Mouse (Mus musculus) liver, postnatal 0 days (tissue): ENCODE measurements around the gene Med16. TPM values are rescaled to one million over a fixed set of nuclear protein-coding genes. Genes with fewer than 3 reads are reported as not detected.
A peak's percentile ranks its signal among the peaks of the same experiment; 100 is the strongest.

Experiments used
- ATAC-seq: fragments of 200-750 bp; cut with Nextera tagmentation; 2 replicates; pipeline ENCODE4 v1.8.0; 2017; ENCODE audit warnings: mild to moderate bottlenecking, moderate library complexity
- DNase-seq: peaks from one replicate; pipeline ENCODE4 v3.0.0-alpha.2; 2016
- H3K27ac ChIP-seq: fragments of 300-500 bp; sonication (generic); 2 replicates; pipeline ENCODE4 v1.5.1; 2014; ENCODE audit warnings: antibody characterized with exemption, moderate library complexity, mild to moderate bottlenecking, low read depth
- H3K27me3 ChIP-seq: fragments of 300-500 bp; sonication (generic); 2 replicates; pipeline ENCODE4 v1.6.1; 2014; ENCODE audit warnings: low read length, control low read depth, mixed read lengths; ENCODE audit not compliant: insufficient read depth
- H3K36me3 ChIP-seq: fragments of 300-500 bp; sonication (generic); replicated peaks from 2 replicates; pipeline ENCODE4 v1.6.1; 2014; ENCODE audit warnings: mild to moderate bottlenecking, control low read depth, low read length, moderate library complexity, mixed read lengths; ENCODE audit not compliant: insufficient read depth
- H3K4me1 ChIP-seq: fragments of 300-500 bp; sonication (generic); 2 replicates; pipeline ENCODE4 v1.6.1; 2014; ENCODE audit warnings: antibody characterized with exemption, mild to moderate bottlenecking, control low read depth; ENCODE audit not compliant: insufficient read depth
- H3K4me2 ChIP-seq: fragments of 300-500 bp; sonication (generic); 2 replicates; pipeline ENCODE4 v1.6.1; 2014; ENCODE audit warnings: low read depth, mild to moderate bottlenecking, low read length, moderate library complexity, mixed read lengths
- H3K4me3 ChIP-seq: fragments of 300-500 bp; sonication (generic); 2 replicates; pipeline ENCODE4 v1.5.1; 2014; ENCODE audit warnings: low read depth, low read length
- H3K9ac ChIP-seq: fragments of 300-500 bp; sonication (generic); replicated peaks from 2 replicates; pipeline ENCODE4 v1.6.1; 2014; ENCODE audit warnings: mild to moderate bottlenecking, moderate library complexity
- H3K9me3 ChIP-seq: fragments of 300-500 bp; sonication (generic); 2 replicates; pipeline ENCODE4 v1.6.1; 2016; ENCODE audit warnings: mild to moderate bottlenecking, control low read depth, low read length, mixed read lengths
- CTCF ChIP-seq: sonication (generic); IDR thresholded peaks from 2 replicates; pipeline ENCODE4 v1.5.1; 2016; ENCODE audit warnings: antibody characterized with exemption, low read depth
- EP300 ChIP-seq: IDR thresholded peaks from 2 replicates; pipeline ENCODE4 v1.6.1; 2016; ENCODE audit warnings: antibody characterized with exemption, low read depth, mild to moderate bottlenecking
- WGBS: fragments of 180-500 bp; shearing (Covaris S2); extraction: QIAGEN DNeasy Blood & Tissue Kit; methylation state at CpG from one replicate; pipeline ENCODE4 v1.1.7; 2014; ENCODE audit not compliant: insufficient replicate concordance; 5-methylcytosine and 5-hydroxymethylcytosine counted together
- polyA plus RNA-seq: library from polyadenylated mRNA; unstranded; fragments of >200 nt; fragmentation: Nextera tagmentation; extraction: Ambion mirVana; gene quantifications from 2 replicates; pipeline ENCODE4 v1.2.1, GENCODE M21; 2015

The Med16 gene
- polyA plus RNA-seq, 1 experiment from 2014 or later: 14.3 TPM

DNA sequence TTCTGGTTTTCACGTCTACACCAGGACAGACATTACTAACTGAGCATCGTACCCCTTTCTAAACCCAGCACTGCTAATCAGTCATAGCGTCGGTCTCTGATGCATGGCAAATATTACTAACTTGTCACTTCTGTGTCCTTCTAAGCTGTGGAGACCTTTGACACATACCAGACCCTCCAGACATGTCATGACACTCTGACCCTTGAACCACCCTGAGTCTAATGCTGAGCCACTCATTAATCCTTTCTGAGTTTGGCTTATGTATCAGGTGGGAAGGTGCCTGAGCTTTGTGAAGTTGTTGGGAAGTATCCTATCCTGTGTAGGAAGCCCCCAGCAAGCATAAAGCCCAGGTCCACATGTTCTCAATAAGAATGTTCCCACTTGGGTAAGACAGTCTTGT is 41.1 kb upstream of the Med16 start:
- H3K9ac ChIP-seq: no peak overlapping the region
- peaks cover 19% of the 10 kb centered on the region for H3K4me1 ChIP-seq
- H3K27me3 ChIP-seq: no peaks in the 10 kb centered on the region
- WGBS: 72% methylated on average over 4 of the region's 4 CpGs
- no peak overlapping the region for H3K4me2 ChIP-seq
- peaks cover 46% of the 10 kb centered on the region for H3K36me3 ChIP-seq
- TF ChIP-seq CTCF (no peak), EP300 (no peak)
- no peak overlapping the region for H3K27ac ChIP-seq
- H3K4me3 ChIP-seq: no peak overlapping the region
- H3K9me3 ChIP-seq: no peaks in the 10 kb centered on the region
- DNase-seq (no peak), ATAC-seq (no peak)

DNA sequence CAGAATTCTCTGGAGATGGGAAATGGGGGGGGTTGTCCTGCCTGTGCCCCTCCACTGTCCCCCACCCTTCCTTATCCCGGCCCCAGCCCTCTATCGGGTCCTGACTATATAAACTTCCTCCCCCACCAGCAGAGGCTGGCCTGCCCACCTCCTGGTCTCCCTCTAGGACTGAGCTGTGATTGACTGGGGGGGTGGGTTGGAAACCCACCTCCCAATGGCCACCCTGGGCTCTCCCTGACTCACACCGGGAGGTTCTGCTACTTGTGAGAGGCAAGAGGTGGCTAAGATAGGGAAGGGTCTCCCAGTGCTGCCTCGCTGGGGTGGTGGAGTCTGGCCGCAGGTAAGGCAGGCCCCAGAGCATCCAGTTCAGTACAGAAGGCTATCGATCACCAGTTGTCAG is 38.8 kb upstream of the Med16 start:
- Histone ChIP-seq H3K27me3 (no peaks in the 10 kb centered on the region), H3K9ac (no peak overlapping the region; the same call in 1 of the 2 replicates), H3K4me2 (no peak overlapping the region), H3K9me3 (no peaks in the 10 kb centered on the region), H3K4me1 (peaks cover 38% of the 10 kb centered on the region), H3K36me3 (peaks cover 37% of the 10 kb centered on the region), H3K4me3 (no peak overlapping the region), H3K27ac (no peak overlapping the region)
- DNase-seq (no peak), ATAC-seq (no peak)
- WGBS: 71% methylated on average over 6 of the region's 6 CpGs
- TF ChIP-seq CTCF (no peak), EP300 (no peak)

DNA sequence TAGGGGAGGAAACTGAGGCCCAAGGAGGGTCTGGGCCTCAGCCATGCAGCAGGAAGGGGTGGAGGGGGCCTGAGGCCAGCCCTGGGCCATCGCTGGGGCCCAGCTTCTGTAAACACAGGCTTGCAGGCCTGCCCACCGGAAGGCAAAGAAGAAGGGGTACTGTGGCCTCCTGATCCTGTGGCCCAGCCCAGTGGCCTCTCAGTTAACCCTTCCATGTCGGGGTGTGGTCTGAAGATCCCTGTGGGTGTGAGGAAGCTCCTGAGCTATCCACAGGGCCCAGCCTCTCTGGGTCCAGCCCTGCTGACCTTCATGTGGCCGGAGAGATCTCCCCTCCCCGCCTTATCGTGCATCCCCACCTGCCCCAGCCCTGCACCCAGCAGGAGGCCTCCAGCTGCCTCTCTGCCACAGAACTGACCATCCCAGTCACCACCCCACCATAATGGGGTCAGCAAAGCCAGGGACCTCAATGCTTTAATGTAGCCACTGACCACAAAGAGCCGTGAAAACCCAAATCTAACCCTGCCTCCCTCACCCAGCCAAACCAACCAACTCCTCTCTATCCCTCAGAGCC is 38.1 kb upstream of the Med16 start:
- Histone ChIP-seq H3K4me1 (peaks cover 41% of the 10 kb centered on the region), H3K4me2 (peak overlapping the region; percentile 57), H3K36me3 (peaks cover 36% of the 10 kb centered on the region), H3K27ac (peak overlapping the region; percentile 70), H3K4me3 (peak overlapping the region; percentile 1; the same call in 1 of the 2 replicates), H3K9me3 (no peaks in the 10 kb centered on the region), H3K9ac (peak overlapping the region; percentile 48), H3K27me3 (no peaks in the 10 kb centered on the region)
- ATAC-seq (peak; percentile 42; the same call in 1 of the 2 replicates), DNase-seq (peak; percentile 51)
- 21% methylated on average over 6 of the region's 7 CpGs for WGBS
- no peak for TF ChIP-seq CTCF
- no peak for TF ChIP-seq EP300

DNA sequence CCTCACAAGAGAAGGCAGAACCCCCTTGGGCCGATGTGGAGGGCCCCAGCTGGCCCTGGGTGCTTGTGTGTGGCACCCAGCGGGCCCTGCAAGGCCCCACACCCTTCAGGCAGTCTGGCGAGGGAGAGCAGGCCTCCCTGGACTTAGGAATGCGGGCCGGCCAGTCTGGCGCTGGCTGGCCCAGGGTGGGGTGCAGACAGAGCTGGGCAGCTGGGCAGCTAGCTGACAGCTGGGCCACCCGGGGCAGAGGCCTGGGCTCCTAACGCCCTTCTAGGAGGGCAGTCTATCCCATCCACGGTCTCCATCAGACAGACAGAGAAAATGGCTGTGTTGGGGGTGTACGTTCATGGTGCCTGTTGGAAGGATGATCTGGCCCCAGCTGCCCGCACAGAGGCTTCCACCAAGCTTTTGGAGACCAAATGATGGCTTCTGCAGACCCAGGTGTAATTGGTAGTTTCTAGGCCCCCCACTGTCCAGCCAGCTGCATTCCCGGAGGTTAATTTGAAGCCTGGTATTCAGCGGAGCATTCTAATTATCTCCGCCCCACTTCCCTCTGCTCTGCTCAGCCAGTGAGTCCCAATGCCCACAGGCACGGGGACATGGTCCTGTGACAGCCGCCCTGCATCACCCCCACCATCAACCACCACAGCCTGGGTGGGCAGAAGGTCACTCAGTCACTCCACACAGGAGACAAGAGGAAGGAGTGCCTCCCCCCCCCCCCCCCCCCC is 36.9 kb upstream of the Med16 start:
- Histone ChIP-seq H3K9me3 (no peaks in the 10 kb centered on the region), H3K27ac (peak overlapping the region; percentile 70), H3K36me3 (peaks cover 31% of the 10 kb centered on the region), H3K9ac (no peak overlapping the region; the same call in 1 of the 2 replicates), H3K4me1 (peaks cover 50% of the 10 kb centered on the region), H3K4me3 (peak overlapping the region; percentile 1; the same call in 1 of the 2 replicates), H3K4me2 (peak overlapping the region; percentile 57), H3K27me3 (no peaks in the 10 kb centered on the region)
- DNase-seq (no peak), ATAC-seq (no peak; the same call in 1 of the 2 replicates)
- 53% methylated on average over 16 of the region's 16 CpGs for WGBS
- no peak for TF ChIP-seq EP300
- TF ChIP-seq CTCF: no peak

DNA sequence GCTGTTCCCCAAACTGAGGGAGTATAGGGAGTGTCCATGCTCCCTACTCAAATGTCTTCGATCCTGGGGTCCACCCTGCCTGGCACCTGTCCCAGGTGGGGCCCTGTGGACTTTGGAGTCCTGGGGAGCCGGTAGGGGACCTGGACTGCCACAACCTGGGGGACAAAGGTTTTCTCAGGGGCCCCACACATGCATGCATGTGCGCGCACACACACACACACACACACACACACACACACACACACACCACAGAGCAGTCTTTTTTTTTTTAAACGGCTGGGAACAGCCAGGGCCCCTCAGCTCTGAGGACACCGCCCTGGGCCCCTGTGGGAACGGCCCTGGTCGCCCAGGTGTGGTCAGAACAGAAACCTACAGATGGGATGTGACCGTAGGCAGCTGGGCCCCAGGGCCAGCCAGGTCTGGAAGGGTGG is 34.8 kb upstream of the Med16 start:
- Histone ChIP-seq H3K9me3 (no peaks in the 10 kb centered on the region), H3K4me1 (peaks cover 72% of the 10 kb centered on the region), H3K9ac (no peak overlapping the region; the same call in 1 of the 2 replicates), H3K27ac (peak overlapping the region; percentile 66), H3K36me3 (peaks cover 14% of the 10 kb centered on the region), H3K27me3 (no peaks in the 10 kb centered on the region), H3K4me3 (no peak overlapping the region), H3K4me2 (no peak overlapping the region)
- TF ChIP-seq CTCF: no peak
- TF ChIP-seq EP300: no peak
- no peak for DNase-seq
- WGBS: 30% methylated on average over 9 of the region's 9 CpGs
- ATAC-seq: peak; percentile 28; the same call in 1 of the 2 replicates

DNA sequence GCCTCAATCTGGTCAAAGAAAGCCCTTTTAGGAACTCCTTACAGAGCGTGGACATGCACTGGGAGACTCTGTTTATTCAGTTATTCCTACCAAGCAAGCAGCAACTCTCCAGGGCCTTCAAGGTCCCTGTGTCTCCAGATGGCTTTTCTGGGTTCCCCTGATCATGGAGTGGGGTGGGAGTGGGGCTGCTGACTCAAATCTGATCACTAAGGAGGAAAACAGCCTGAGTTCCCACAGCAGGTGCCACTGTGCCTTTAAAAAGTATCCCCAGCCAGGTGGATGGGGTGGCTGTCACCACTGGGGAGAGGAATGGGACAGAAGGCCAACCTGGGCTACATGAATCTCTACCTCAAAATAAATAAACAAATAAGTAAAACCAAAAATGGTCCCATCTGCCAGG is 34.3 kb upstream of the Med16 start:
- Histone ChIP-seq H3K36me3 (peaks cover 18% of the 10 kb centered on the region), H3K27me3 (no peaks in the 10 kb centered on the region), H3K4me1 (peaks cover 77% of the 10 kb centered on the region), H3K9ac (no peak overlapping the region; the same call in 1 of the 2 replicates), H3K9me3 (no peaks in the 10 kb centered on the region), H3K4me2 (no peak overlapping the region), H3K27ac (peak overlapping the region; percentile 66), H3K4me3 (no peak overlapping the region)
- WGBS: 72% methylated on average over 1 of the region's 1 CpGs
- DNase-seq: no peak
- TF ChIP-seq EP300: no peak
- no peak for TF ChIP-seq CTCF
- no peak for ATAC-seq
